Mouse (Mus musculus) ES-E14 (cell line): ENCODE data around the gene 4921504E06Rik.

Source experiments
- CHD2 ChIP-seq: IDR thresholded peaks from 2 replicates; pipeline ENCODE4 v1.6.1; 2014; ENCODE audit warnings: mild to moderate bottlenecking, low read depth, low read length, inconsistent platforms
- HCFC1 ChIP-seq: IDR thresholded peaks from 2 replicates; pipeline ENCODE4 v1.6.1; 2012; ENCODE audit warnings: low read length, inconsistent platforms, borderline replicate concordance; ENCODE audit not compliant: insufficient read depth
- MAFK ChIP-seq: IDR thresholded peaks from 2 replicates; pipeline ENCODE4 v1.6.1; 2014; ENCODE audit warnings: mild to moderate bottlenecking, low read depth, low read length, inconsistent platforms; ENCODE audit not compliant: insufficient read depth
- ZC3H11A ChIP-seq: IDR thresholded peaks from 2 replicates; pipeline ENCODE4 v1.6.1; 2012; ENCODE audit warnings: low read depth, mild to moderate bottlenecking, inconsistent platforms, low read length, borderline replicate concordance
- ZNF384 ChIP-seq: IDR thresholded peaks from 2 replicates; pipeline ENCODE4 v1.6.1; 2012; ENCODE audit warnings: low read depth, low read length, inconsistent platforms

GRCm38 (mm10) chr2:19414222-19414965 lies 139.3 kb downstream of the 4921504E06Rik start:
- TF ChIP-seq ZNF384 (no peak), HCFC1 (no peak), MAFK (no peak), CHD2 (no peak), ZC3H11A (no peak)
